Mouse (Mus musculus): ENCODE measurements around the gene Nptx1.

DNA sequence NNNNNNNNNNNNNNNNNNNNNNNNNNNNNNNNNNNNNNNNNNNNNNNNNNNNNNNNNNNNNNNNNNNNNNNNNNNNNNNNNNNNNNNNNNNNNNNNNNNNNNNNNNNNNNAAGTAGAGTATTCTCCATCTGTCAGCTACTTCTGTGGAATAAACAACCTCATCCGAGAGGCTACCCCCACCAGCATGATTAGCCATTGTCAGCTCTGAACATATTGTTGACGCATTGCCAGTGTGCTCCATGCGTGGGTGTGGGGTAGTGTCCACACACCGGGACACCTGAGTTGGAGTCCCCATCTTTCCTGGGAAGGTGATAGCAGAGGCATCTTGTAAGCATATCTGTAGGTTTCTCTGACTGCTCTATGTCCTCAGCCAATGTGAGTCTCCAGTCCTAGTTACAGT lies 39.0 kb upstream of the Nptx1 start:
- no peak for TF ChIP-seq CTCF (IDR thresholded peaks at IDR 0.05; ENCODE audit: extremely low read depth, insufficient read length, insufficient replicate concordance, low read depth, low read length)
- no peak for TF ChIP-seq POLR2A (IDR thresholded peaks at IDR 0.05; ENCODE audit: low read depth, low read length)
